Mouse (Mus musculus): ENCODE results near the gene Ntng2.

- TF ChIP-seq FLI1 (IDR thresholded peaks at IDR 0.05; ENCODE audit: low read length) = no peak
- no peak for TF ChIP-seq GATA1 (IDR thresholded peaks at IDR 0.05; ENCODE audit: borderline replicate concordance, low read length)
Observed at GRCm38 (mm10) chr2:29261126-29261525, 8.3 kb upstream of the Ntng2 start.
